ENCODE assay signal across 17 mouse cellular contexts in genomic region chr1:84522963-84523280, GRCm38 (mm10).
DNase-seq lines count a peak whose midpoint lies in the region; ATAC-seq and TF ChIP-seq lines count a peak whose summit lies in the region.
"Had no signal": no experiment of that assay in that cellular context is flagged by ENCODE, and none has a peak within 500 bp of the region (broad histone marks: within the 10 kb centered on the region; RNA-seq: fewer than 3 reads in every experiment).

No protein-coding gene starts in this region.

- H3K9ac ChIP-seq in limb, embryonic 14.5 days (ENCODE audit: low read depth, low read length, severe bottlenecking) = no peak overlapping the region
- no peak overlapping the region for H3K9ac ChIP-seq in stomach, postnatal 0 days (ENCODE audit: low read length)
- H3K9ac ChIP-seq: kidney, embryonic 15.5 days; lung, embryonic 14.5 days; stomach, embryonic 15.5 days had no signal

- no peak overlapping the region for H3K4me3 ChIP-seq in gastrocnemius, adult 2 months
- H3K4me3 ChIP-seq in limb, embryonic 14.5 days (replicated peaks; ENCODE audit: low read length) = no peak overlapping the region
- no peak overlapping the region for H3K4me3 ChIP-seq in limb, embryonic 10.5 days
- H3K4me3 ChIP-seq in stomach, postnatal 0 days (ENCODE audit: low read depth, low read length) = no peak overlapping the region
- H3K4me3 ChIP-seq: kidney, embryonic 15.5 days; stomach, embryonic 15.5 days had no signal

- H3K36me3 ChIP-seq in limb, embryonic 14.5 days (ENCODE audit: control insufficient read depth, insufficient read depth, low read length) = no peaks in the 10 kb centered on the region
- no peaks in the 10 kb centered on the region for H3K36me3 ChIP-seq in limb, embryonic 10.5 days
- H3K36me3 ChIP-seq in stomach, postnatal 0 days (ENCODE audit: control insufficient read depth, insufficient read depth, low read length) = no peaks in the 10 kb centered on the region
- H3K36me3 ChIP-seq: kidney, embryonic 15.5 days; stomach, embryonic 15.5 days had no signal

- WGBS in limb, embryonic 14.5 days = 56% methylated on average over 4 of the region's 4 CpGs
- 83% methylated on average over 4 of the region's 4 CpGs for WGBS in limb, embryonic 10.5 days
- 44% methylated on average over 4 of the region's 4 CpGs for WGBS in stomach, postnatal 0 days

- peak; percentile 26 for DNase-seq in gastrocnemius, adult 2 months
- DNase-seq in gastrocnemius, adult 18-20 months (ENCODE audit: low spot score) = no peak
- DNase-seq in limb, embryonic 14.5 days (ENCODE audit: low spot score) = peak; percentile 11
- no peak for DNase-seq in limb, embryonic 10.5 days (ENCODE audit: low spot score)
- peak; percentile 20 for DNase-seq in fibroblast of lung, adult 2 months (ENCODE audit: low read depth)
- DNase-seq in right cerebral cortex, postnatal 14 days = peak; percentile 19
- DNase-seq in stomach, postnatal 0 days (ENCODE audit: low spot score) = no peak
- no peak for DNase-seq in ovary, adult 18-20 months (ENCODE audit: low spot score)
- DNase-seq: cerebellum, adult 8-10 months; liver; lung, embryonic 14.5 days; thymus, postnatal 25 days had no signal

- intact Hi-C loops in gastrocnemius, adult 2 months (cut with DNase I) = no loop called here

- no peak for TF ChIP-seq CTCF in gastrocnemius, adult 2 months (IDR thresholded peaks at IDR 0.05)
- TF ChIP-seq CTCF in stomach, postnatal 0 days (IDR thresholded peaks at IDR 0.05; ENCODE audit: low read depth) = no peak

- ATAC-seq in limb, embryonic 14.5 days (ENCODE audit: low FRiP score, low read depth) = no peak
- no peak for ATAC-seq in stomach, postnatal 0 days (ENCODE audit: low FRiP score, low TSS enrichment)
- ATAC-seq: activated CD4-positive, CD25-positive, alpha-beta regulatory T cell, adult 4 months; CD4-positive, CD25-positive, alpha-beta regulatory T cell, adult 4 months; inflammation-experienced regulatory T-cells, adult 6 months had no signal

- H3K27ac ChIP-seq in gastrocnemius, adult 2 months = no peak overlapping the region
- no peak overlapping the region for H3K27ac ChIP-seq in limb, embryonic 14.5 days (replicated peaks; ENCODE audit: low read depth, low read length)
- H3K27ac ChIP-seq in limb, embryonic 10.5 days = no peak overlapping the region
- H3K27ac ChIP-seq in stomach, postnatal 0 days (replicated peaks) = no peak overlapping the region
- H3K27ac ChIP-seq: kidney, embryonic 15.5 days; stomach, embryonic 15.5 days had no signal

- H3K9me3 ChIP-seq in limb, embryonic 14.5 days (ENCODE audit: control insufficient read depth, low read length) = no peaks in the 10 kb centered on the region
- H3K9me3 ChIP-seq in limb, embryonic 10.5 days (replicated peaks) = no peaks in the 10 kb centered on the region
- no peaks in the 10 kb centered on the region for H3K9me3 ChIP-seq in stomach, postnatal 0 days (ENCODE audit: control insufficient read depth, low read length)
- H3K9me3 ChIP-seq: kidney, embryonic 15.5 days; stomach, embryonic 15.5 days had no signal

- H3K27me3 ChIP-seq in limb, embryonic 14.5 days (ENCODE audit: control insufficient read depth, insufficient read depth, low read length) = no peaks in the 10 kb centered on the region
- no peaks in the 10 kb centered on the region for H3K27me3 ChIP-seq in limb, embryonic 10.5 days (ENCODE audit: low read depth, poor library complexity, severe bottlenecking)
- H3K27me3 ChIP-seq in stomach, postnatal 0 days (ENCODE audit: control insufficient read depth, insufficient read depth, low read length) = no peaks in the 10 kb centered on the region
- H3K27me3 ChIP-seq: kidney, embryonic 15.5 days; stomach, embryonic 15.5 days had no signal

- TF ChIP-seq POLR2A in limb, embryonic 14.5 days (IDR thresholded peaks at IDR 0.05; ENCODE audit: borderline replicate concordance, extremely low read depth, insufficient read depth, insufficient read length) = no peak

- no peaks in the 10 kb centered on the region for H3K4me1 ChIP-seq in limb, embryonic 14.5 days (ENCODE audit: control insufficient read depth, insufficient read depth, low read length)
- no peaks in the 10 kb centered on the region for H3K4me1 ChIP-seq in limb, embryonic 10.5 days
- H3K4me1 ChIP-seq in stomach, postnatal 0 days (replicated peaks; ENCODE audit: control insufficient read depth, insufficient read depth) = no peaks in the 10 kb centered on the region
- H3K4me1 ChIP-seq: kidney, embryonic 15.5 days; stomach, embryonic 15.5 days had no signal

- TF ChIP-seq EP300 in stomach, postnatal 0 days (optimal IDR thresholded peaks at IDR 0.05) = no peak

- H3K4me2 ChIP-seq in limb, embryonic 14.5 days (replicated peaks; ENCODE audit: low read depth, low read length, severe bottlenecking) = no peak overlapping the region
- no peak overlapping the region for H3K4me2 ChIP-seq in stomach, postnatal 0 days (replicated peaks; ENCODE audit: low read depth)
- H3K4me2 ChIP-seq: kidney, embryonic 15.5 days; lung, embryonic 14.5 days; stomach, embryonic 15.5 days had no signal

Comparison
In these comparisons a context has a peak if more than half of its experiments do, and no peak if none do; other contexts are left out.
1. DNase-seq: peak in gastrocnemius, adult 2 months (single experiment), limb, embryonic 14.5 days (single experiment), fibroblast of lung, adult 2 months (single experiment) and right cerebral cortex, postnatal 14 days (single experiment); none in gastrocnemius, adult 18-20 months (single experiment), limb, embryonic 10.5 days (single experiment), stomach, postnatal 0 days (single experiment) and ovary, adult 18-20 months (single experiment).